Mouse (Mus musculus) intestine, embryonic 15.5 days (tissue): ENCODE results near the gene Olfr1340. TPM values are rescaled to one million over a fixed set of nuclear protein-coding genes. Genes with fewer than 3 reads are reported as not detected.

Experiments used
- ATAC-seq: fragments of 200-750 bp; cut with Nextera tagmentation; 2 replicates; pipeline ENCODE4 v1.8.0; 2017; ENCODE audit warnings: moderate TSS enrichment, moderate library complexity
- H3K27ac ChIP-seq: fragments of 300-500 bp; sonication (generic); 2 replicates; pipeline ENCODE4 v1.5.1; 2015; ENCODE audit warnings: mild to moderate bottlenecking, inconsistent platforms
- H3K27me3 ChIP-seq: fragments of 300-500 bp; sonication (generic); replicated peaks from 2 replicates; pipeline ENCODE4 v1.6.1; 2015; ENCODE audit warnings: inconsistent platforms
- H3K36me3 ChIP-seq: fragments of 300-500 bp; sonication (generic); 2 replicates; pipeline ENCODE4 v1.6.1; 2015; ENCODE audit warnings: inconsistent platforms
- H3K4me1 ChIP-seq: fragments of 300-500 bp; sonication (generic); replicated peaks from 2 replicates; pipeline ENCODE4 v1.6.1; 2015; ENCODE audit warnings: inconsistent platforms
- H3K4me2 ChIP-seq: fragments of 300-500 bp; sonication (generic); replicated peaks from 2 replicates; pipeline ENCODE4 v1.6.1; 2015; ENCODE audit warnings: mild to moderate bottlenecking, inconsistent platforms
- H3K4me3 ChIP-seq: fragments of 300-500 bp; sonication (generic); replicated peaks from 2 replicates; pipeline ENCODE4 v1.5.1; 2015; ENCODE audit warnings: inconsistent platforms
- H3K9ac ChIP-seq: fragments of 300-500 bp; sonication (generic); 2 replicates; pipeline ENCODE4 v1.6.1; 2015; ENCODE audit warnings: inconsistent platforms
- H3K9me3 ChIP-seq: fragments of 300-500 bp; sonication (generic); 2 replicates; pipeline ENCODE4 v1.6.1; 2016; ENCODE audit warnings: inconsistent platforms
- WGBS: fragments of 180-500 bp; shearing (Covaris S2); methylation state at CpG from one replicate; pipeline ENCODE4 v1.1.7; 2015; 5-methylcytosine and 5-hydroxymethylcytosine counted together
- polyA plus RNA-seq: library from polyadenylated mRNA; unstranded; fragments of >200 nt; fragmentation: Nextera tagmentation; extraction: Ambion mirVana; gene quantifications from 2 replicates; pipeline ENCODE4 v1.2.1, GENCODE M21; 2015

Olfr1340 gene
- polyA plus RNA-seq, 1 experiment from 2014 or later = not detected

DNA sequence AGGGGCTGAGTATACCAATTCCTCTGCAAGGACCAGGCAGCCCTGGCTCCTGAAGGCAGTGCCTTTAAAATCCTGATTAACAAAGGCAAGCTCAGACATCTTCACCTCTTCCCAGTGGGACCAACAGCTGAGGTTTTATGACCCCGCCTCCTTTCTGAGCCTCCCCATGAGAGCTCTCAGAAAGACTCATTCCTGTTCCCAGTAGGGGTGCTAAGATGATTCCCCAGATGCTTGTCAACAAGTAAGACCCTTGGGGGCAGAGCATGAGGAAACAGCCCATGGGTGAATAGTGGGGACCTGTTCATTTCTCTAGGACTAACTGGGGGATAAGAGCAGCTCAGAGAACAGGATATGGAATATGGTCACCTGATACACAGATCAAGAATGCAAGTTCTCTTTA lies 38.7 kb downstream of the Olfr1340 start, which contains the start of gene Olfr1338:
Olfr1338 (minus strand) TSS at position 101 of the 400 bp plus-strand sequence.
- Histone ChIP-seq H3K27me3 (no peaks in the 10 kb centered on the region), H3K9ac (no peak within 1 kb of the TSS), H3K4me1 (no peaks in the 10 kb centered on the region), H3K9me3 (no peaks in the 10 kb centered on the region), H3K27ac (no peak within 1 kb of the TSS), H3K4me2 (no peak within 1 kb of the TSS), H3K4me3 (no peak within 1 kb of the TSS), H3K36me3 (no peaks in the 10 kb centered on the region)
- 93% methylated on average over 1 of the region's 1 CpGs for WGBS
- no peak for ATAC-seq

Other genes starting within 250 kb of the Olfr1340 start
- 22.5 and 23.7 TPM in 2 replicates for gene Tie1, start 230.1 kb upstream of the Olfr1340 start, polyA plus RNA-seq
- gene 2610528J11Rik, start 193.1 kb upstream of the Olfr1340 start, polyA plus RNA-seq = 73.5 and 80.3 TPM in 2 replicates
- 10.7 and 14.3 TPM in 2 replicates for gene Tmem125, start 176.1 kb upstream of the Olfr1340 start, polyA plus RNA-seq
- 0.55 and 0.58 TPM in 2 replicates for gene Cfap57, start 99.4 kb upstream of the Olfr1340 start, polyA plus RNA-seq
- 125 and 144 TPM in 2 replicates for gene Ebna1bp2, start 99.3 kb upstream of the Olfr1340 start, polyA plus RNA-seq
- not detected in 2 replicates for gene Olfr62, start 61.2 kb upstream of the Olfr1340 start, polyA plus RNA-seq
- not detected in 2 replicates for gene Olfr1342, start 27.4 kb upstream of the Olfr1340 start, polyA plus RNA-seq
- gene Olfr1341, start 16.6 kb upstream of the Olfr1340 start, polyA plus RNA-seq = not detected in 2 replicates
- gene Olfr1339, start 12.0 kb downstream of the Olfr1340 start, polyA plus RNA-seq = not detected in 2 replicates
- not detected in 2 replicates for gene Olfr1338, start 38.6 kb downstream of the Olfr1340 start, polyA plus RNA-seq
- gene Olfr1337, start 62.4 kb downstream of the Olfr1340 start, polyA plus RNA-seq = not detected in 2 replicates
- gene Olfr1335, start 89.8 kb downstream of the Olfr1340 start, polyA plus RNA-seq = not detected in 2 replicates
- gene Olfr1333, start 116.1 kb downstream of the Olfr1340 start, polyA plus RNA-seq = not detected in 2 replicates
- gene Olfr1331, start 144.5 kb downstream of the Olfr1340 start, polyA plus RNA-seq = not detected in 2 replicates
- not detected in 2 replicates for gene Olfr1330, start 168.5 kb downstream of the Olfr1340 start, polyA plus RNA-seq
- not detected in 2 replicates for gene Olfr1329, start 197.3 kb downstream of the Olfr1340 start, polyA plus RNA-seq
- not detected in 2 replicates for gene Olfr1328, start 218.5 kb downstream of the Olfr1340 start, polyA plus RNA-seq
- not detected in 2 replicates for gene Lao1, start 241.4 kb downstream of the Olfr1340 start, polyA plus RNA-seq